Comparison of ENCODE assay signal across 8 mouse cellular contexts in genomic region chr17:51813784-51814120, GRCm38 (mm10). TPM values are rescaled to one million over a fixed set of nuclear protein-coding genes. Genes with fewer than 3 reads are reported as not detected.
DNase-seq lines count a peak whose midpoint lies in the region; ATAC-seq and TF ChIP-seq lines count a peak whose summit lies in the region.

No protein-coding gene starts in this region.

- H3K9me3 ChIP-seq in hindbrain, embryonic 10.5 days, result no peaks in the 10 kb centered on the region

- H3K27ac ChIP-seq in heart, adult 2 months, result peak overlapping the region; percentile 67; the same call in 1 of the 2 replicates
- H3K27ac ChIP-seq in hindbrain, embryonic 10.5 days, result peak overlapping the region; percentile 99

- no peak for DNase-seq in heart, adult 2 months
- DNase-seq in heart, postnatal 36 days, result no peak
- no peak for DNase-seq in hindbrain, embryonic 10.5 days (ENCODE audit: low spot score)
- DNase-seq in thymus, postnatal 14 days, result no peak
- no peak for DNase-seq in adrenal gland, postnatal 25 days
- no peak for DNase-seq in layer of hippocampus, adult 9-10 months (ENCODE audit: low spot score)

- H3K36me3 ChIP-seq in heart, adult 2 months (ENCODE audit: control insufficient read depth, insufficient read depth, low read length), result no peaks in the 10 kb centered on the region
- H3K36me3 ChIP-seq in hindbrain, embryonic 10.5 days, result peaks cover 4% of the 10 kb centered on the region; the same call in 1 of the 2 replicates

- WGBS in heart, adult 2 months, result 5% methylated on average over 6 of the region's 6 CpGs
- WGBS in hindbrain, embryonic 10.5 days, result 2% methylated on average over 6 of the region's 6 CpGs

- no peaks in the 10 kb centered on the region for H3K79me2 ChIP-seq in heart, adult 2 months (replicated peaks; ENCODE audit: control insufficient read depth, insufficient read depth, low read length)

- TF ChIP-seq EP300 in heart, adult 2 months (IDR thresholded peaks at IDR 0.05; ENCODE audit: insufficient read depth, low read depth, low read length), result no peak

- peak overlapping the region; percentile 98 for H3K9ac ChIP-seq in heart, adult 2 months (ENCODE audit: low read depth, low read length)

- no peak for TF ChIP-seq POLR2A in heart, adult 2 months (IDR thresholded peaks at IDR 0.05; ENCODE audit: insufficient read depth, low read depth, low read length)

- H3K4me3 ChIP-seq in heart, adult 2 months, result peak overlapping the region; percentile 70
- peak overlapping the region; percentile 89 for H3K4me3 ChIP-seq in hindbrain, embryonic 10.5 days

- intact Hi-C loops in heart, adult 2 months (cut with DNase I), result no loop called here
- intact Hi-C loops in heart, postnatal 36 days (cut with DNase I), result no loop called here

- H3K4me1 ChIP-seq in heart, adult 2 months (ENCODE audit: control insufficient read depth, insufficient read depth, low read length), result peaks cover 1% of the 10 kb centered on the region; the same call in 1 of the 2 replicates
- H3K4me1 ChIP-seq in hindbrain, embryonic 10.5 days (replicated peaks), result peaks cover 12% of the 10 kb centered on the region; the same call in 1 of the 2 replicates

- TF ChIP-seq CTCF in heart, adult 2 months (IDR thresholded peaks at IDR 0.05), result no peak

- H3K27me3 ChIP-seq in heart, adult 2 months (ENCODE audit: control insufficient read depth, insufficient read depth, low read length), result 0 out of 2 replicates have a peak, but pooled peaks cover 2% of the 10 kb centered on the region
- no peaks in the 10 kb centered on the region for H3K27me3 ChIP-seq in hindbrain, embryonic 10.5 days (ENCODE audit: insufficient read depth, poor library complexity, severe bottlenecking)

- ATAC-seq in CD4-positive, CD25-positive, alpha-beta regulatory T cell, adult 4 months, result peak; percentile 10
- ATAC-seq in megakaryocyte, adult 5-6 weeks (ENCODE audit: poor library complexity, severe bottlenecking), result peak; percentile 11

RNA-seq across cellular contexts. Expression of gene Satb1, which starts 19.3 kb away (rescaled TPM):
- total RNA-seq in heart, adult 2 months (2021), result 10 to 100 TPM; 20.1 to 25.4 TPM
- 10.9 and 18.4 TPM in 2 replicates for polyA plus RNA-seq in heart, adult 2 months (2012; rRNA removed)
- 10 to 100 TPM; 24.5 to 30.1 TPM for total RNA-seq in heart, postnatal 36 days (2021)
- 10 to 100 TPM; 49.5 to 77.2 TPM for polyA plus RNA-seq in CD4-positive, CD25-positive, alpha-beta regulatory T cell, adult 4 months (2017; shearing (Covaris generic))
- polyA plus RNA-seq in hindbrain, embryonic 10.5 days (2016; fragmentation: Nextera tagmentation; extraction: Ambion mirVana), result 20.1 and 21.2 TPM in 2 replicates
- total RNA-seq in megakaryocyte, adult 5-6 weeks (2015), result 21.9 and 25.3 TPM in 2 replicates
- 8.7 and 15.9 TPM in 2 replicates for total RNA-seq in megakaryocyte, adult 5-6 weeks (2017)
- 24.1 and 27.1 TPM in 2 replicates for total RNA-seq in adrenal gland, postnatal 25 days (2021)
